Mouse (Mus musculus): ENCODE results near the gene Sbno2. TPM values are rescaled to one million over a fixed set of nuclear protein-coding genes. Genes with fewer than 3 reads are reported as not detected.
A peak's percentile ranks its signal among the peaks of the same experiment; 100 is the strongest.

Gene Sbno2
- polyA plus RNA-seq, 1 experiment from 2014 or later = 10.7 TPM

- no peak for ATAC-seq (ENCODE audit: low FRiP score, low TSS enrichment)
- WGBS = 3% methylated on average over 30 of the region's 30 CpGs
Observed at GRCm38 (mm10) chr10:80116927-80117691, 11.7 kb upstream of the Sbno2 start.

GRCm38 (mm10) chr10:80116563-80116926 is 11.2 kb upstream of the Sbno2 start:
- TF ChIP-seq EP300 (optimal IDR thresholded peaks at IDR 0.05) = no peak
- TF ChIP-seq CTCF (IDR thresholded peaks at IDR 0.05; ENCODE audit: low read depth) = no peak
- peaks cover 10% of the 10 kb centered on the region; the same call in 1 of the 2 replicates for H3K4me1 ChIP-seq (replicated peaks; ENCODE audit: control insufficient read depth, insufficient read depth)
- H3K27ac ChIP-seq (replicated peaks) = peak overlapping the region; percentile 91
- WGBS = under 1% methylated on average over 27 of the region's 27 CpGs
- H3K27me3 ChIP-seq (ENCODE audit: control insufficient read depth, insufficient read depth, low read length) = no peaks in the 10 kb centered on the region
- H3K9ac ChIP-seq (ENCODE audit: low read length) = peak overlapping the region; percentile 90
- no peak for ATAC-seq (ENCODE audit: low FRiP score, low TSS enrichment)
- no peaks in the 10 kb centered on the region for H3K9me3 ChIP-seq (ENCODE audit: control insufficient read depth, low read length)
- H3K4me3 ChIP-seq (ENCODE audit: low read depth, low read length) = peak overlapping the region; percentile 91
- no peak for DNase-seq (ENCODE audit: low spot score)
- H3K4me2 ChIP-seq (replicated peaks; ENCODE audit: low read depth) = peak overlapping the region; percentile 90
- 0 out of 2 replicates have a peak, but pooled peaks cover 3% of the 10 kb centered on the region for H3K36me3 ChIP-seq (ENCODE audit: control insufficient read depth, insufficient read depth, low read length)

More at GRCm38 (mm10) chr10:80116927-80117691, 11.7 kb upstream of the Sbno2 start:
- Histone ChIP-seq H3K4me3 (ENCODE audit: low read depth, low read length) (peak overlapping the region; percentile 91), H3K36me3 (ENCODE audit: control insufficient read depth, insufficient read depth, low read length) (0 out of 2 replicates have a peak, but pooled peaks cover 3% of the 10 kb centered on the region), H3K4me2 (replicated peaks; ENCODE audit: low read depth) (peak overlapping the region; percentile 90), H3K9ac (ENCODE audit: low read length) (peak overlapping the region; percentile 90), H3K4me1 (replicated peaks; ENCODE audit: control insufficient read depth, insufficient read depth) (peaks cover 10% of the 10 kb centered on the region; the same call in 1 of the 2 replicates), H3K9me3 (ENCODE audit: control insufficient read depth, low read length) (no peaks in the 10 kb centered on the region), H3K27ac (replicated peaks) (peak overlapping the region; percentile 91), H3K27me3 (ENCODE audit: control insufficient read depth, insufficient read depth, low read length) (no peaks in the 10 kb centered on the region)
- TF ChIP-seq CTCF (IDR thresholded peaks at IDR 0.05; ENCODE audit: low read depth) = peak; percentile 51
- TF ChIP-seq EP300 (optimal IDR thresholded peaks at IDR 0.05) = no peak
- DNase-seq (ENCODE audit: low spot score) = peak; percentile 74

GRCm38 (mm10) chr10:80115944-80116335 is 10.6 kb upstream of the Sbno2 start:
- Histone ChIP-seq H3K9me3 (ENCODE audit: control insufficient read depth, low read length) (no peaks in the 10 kb centered on the region), H3K27ac (replicated peaks) (peak overlapping the region; percentile 91), H3K4me2 (replicated peaks; ENCODE audit: low read depth) (peak overlapping the region; percentile 90), H3K4me1 (replicated peaks; ENCODE audit: control insufficient read depth, insufficient read depth) (peaks cover 10% of the 10 kb centered on the region; the same call in 1 of the 2 replicates), H3K36me3 (ENCODE audit: control insufficient read depth, insufficient read depth, low read length) (0 out of 2 replicates have a peak, but pooled peaks cover 3% of the 10 kb centered on the region), H3K9ac (ENCODE audit: low read length) (peak overlapping the region; percentile 90), H3K27me3 (ENCODE audit: control insufficient read depth, insufficient read depth, low read length) (no peaks in the 10 kb centered on the region), H3K4me3 (ENCODE audit: low read depth, low read length) (peak overlapping the region; percentile 91)
- TF ChIP-seq CTCF (IDR thresholded peaks at IDR 0.05; ENCODE audit: low read depth) = no peak
- TF ChIP-seq EP300 (optimal IDR thresholded peaks at IDR 0.05) = no peak
- under 1% methylated on average over 63 of the region's 63 CpGs for WGBS
- ATAC-seq (ENCODE audit: low FRiP score, low TSS enrichment) (no peak), DNase-seq (ENCODE audit: low spot score) (no peak)

DNA sequence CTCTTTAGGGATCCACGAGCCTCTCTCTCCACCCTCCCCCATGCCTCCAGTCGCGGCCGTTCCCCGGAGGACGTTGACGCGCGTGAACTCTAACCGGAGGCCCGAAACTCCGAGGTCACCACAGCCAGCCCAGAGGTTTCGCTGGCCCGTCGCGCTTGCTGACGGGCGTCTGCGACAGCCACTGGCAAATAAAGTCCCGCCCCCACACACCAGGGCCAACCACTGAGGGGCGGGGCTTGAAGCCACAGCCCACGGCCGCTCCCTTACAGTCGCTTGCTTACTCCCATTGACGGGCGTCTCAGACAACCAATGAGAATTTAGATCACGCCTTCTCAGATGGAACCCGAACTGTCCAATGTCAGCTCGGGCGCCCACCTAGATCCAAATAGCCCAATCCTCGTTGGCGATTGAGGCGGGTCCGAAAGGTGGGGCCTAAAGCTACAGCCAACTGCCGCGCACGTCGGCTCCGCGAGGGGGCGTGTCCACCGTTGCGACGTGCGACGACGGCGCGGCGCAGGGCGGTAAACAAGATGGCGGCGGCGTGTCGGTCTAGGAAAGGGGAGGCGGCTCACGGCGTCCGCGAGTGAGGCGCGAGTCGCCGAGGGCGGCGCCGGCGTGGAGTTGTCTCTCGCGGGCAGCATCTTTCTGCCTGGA is 10.0 kb upstream of the Sbno2 start, which contains the start of gene Stk11:
Stk11 (plus strand) TSS at position 514 of the 654 bp plus-strand sequence.
- peak; percentile 99 for DNase-seq (ENCODE audit: low spot score)
- Histone ChIP-seq H3K27ac (replicated peaks) (peak within 1 kb of the TSS; percentile 91), H3K4me1 (replicated peaks; ENCODE audit: control insufficient read depth, insufficient read depth) (peaks cover 10% of the 10 kb centered on the region; the same call in 1 of the 2 replicates), H3K9me3 (ENCODE audit: control insufficient read depth, low read length) (no peaks in the 10 kb centered on the region), H3K27me3 (ENCODE audit: control insufficient read depth, insufficient read depth, low read length) (no peaks in the 10 kb centered on the region), H3K4me2 (replicated peaks; ENCODE audit: low read depth) (peak within 1 kb of the TSS; percentile 90), H3K36me3 (ENCODE audit: control insufficient read depth, insufficient read depth, low read length) (0 out of 2 replicates have a peak, but pooled peaks cover 3% of the 10 kb centered on the region), H3K9ac (ENCODE audit: low read length) (peak within 1 kb of the TSS; percentile 90), H3K4me3 (ENCODE audit: low read depth, low read length) (peak within 1 kb of the TSS; percentile 91)
- under 1% methylated on average over 62 of the region's 70 CpGs for WGBS
- peak; percentile 62 for TF ChIP-seq CTCF (IDR thresholded peaks at IDR 0.05; ENCODE audit: low read depth)
- no peak for TF ChIP-seq EP300 (optimal IDR thresholded peaks at IDR 0.05)
- ATAC-seq (ENCODE audit: low FRiP score, low TSS enrichment) = peak; percentile 98

DNA sequence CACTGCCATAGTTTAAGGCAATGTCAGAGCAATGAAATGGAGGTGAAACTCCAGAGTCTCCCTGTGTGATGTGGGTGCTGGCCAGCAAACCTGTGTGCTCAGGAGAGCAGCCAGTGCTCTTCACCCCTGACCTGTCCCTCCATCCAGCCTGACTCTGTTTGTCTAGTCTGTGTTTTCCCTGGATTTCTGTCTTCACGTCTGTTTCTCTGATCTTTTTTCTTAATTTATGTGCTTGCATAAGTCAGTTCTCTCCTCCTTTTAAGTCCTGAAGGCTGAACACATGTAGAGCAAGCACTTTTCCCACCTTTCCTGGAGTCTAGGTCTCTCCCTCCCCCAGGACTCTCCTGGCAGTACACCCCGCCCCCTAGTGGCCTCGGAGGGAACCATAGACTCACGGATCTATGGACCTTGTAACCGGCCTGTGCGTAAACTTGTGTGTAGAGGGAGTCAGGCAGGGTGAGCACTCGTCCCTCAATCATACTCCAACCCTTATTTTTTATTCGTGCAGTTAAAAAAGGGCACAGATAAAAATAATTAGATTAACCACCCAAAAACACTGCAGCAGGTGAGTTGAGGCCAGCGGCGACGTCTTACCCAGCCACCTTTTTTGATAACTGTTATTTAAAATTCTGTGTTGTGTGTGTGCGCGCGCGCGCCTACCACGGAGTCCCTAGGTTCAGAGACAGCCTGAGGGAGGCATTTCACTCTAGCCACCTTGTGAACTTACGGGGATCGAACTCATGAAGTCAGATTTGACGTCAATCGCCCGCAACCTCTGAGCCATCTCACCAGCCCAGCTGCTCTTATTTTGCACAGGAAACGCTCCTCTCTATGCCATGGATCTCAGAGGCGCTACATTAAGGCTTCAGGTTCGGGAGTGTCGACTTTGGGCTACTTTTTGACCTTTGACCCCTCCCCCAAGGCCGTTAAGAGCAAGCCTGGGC is 9.2 kb upstream of the Sbno2 start:
- TF ChIP-seq CTCF (IDR thresholded peaks at IDR 0.05; ENCODE audit: low read depth) (peak; percentile 98), EP300 (optimal IDR thresholded peaks at IDR 0.05) (no peak)
- peak overlapping the region; percentile 65 for H3K4me2 ChIP-seq (replicated peaks; ENCODE audit: low read depth)
- DNase-seq (ENCODE audit: low spot score) (peak; percentile 95), ATAC-seq (ENCODE audit: low FRiP score, low TSS enrichment) (peak; percentile 69)
- H3K4me3 ChIP-seq (ENCODE audit: low read depth, low read length) = peak overlapping the region; percentile 44
- peak overlapping the region; percentile 90 for H3K27ac ChIP-seq (replicated peaks)
- no peaks in the 10 kb centered on the region for H3K36me3 ChIP-seq (ENCODE audit: control insufficient read depth, insufficient read depth, low read length)
- 2% methylated on average over 27 of the region's 27 CpGs for WGBS
- no peaks in the 10 kb centered on the region for H3K9me3 ChIP-seq (ENCODE audit: control insufficient read depth, low read length)
- peaks cover 10% of the 10 kb centered on the region; the same call in 1 of the 2 replicates for H3K4me1 ChIP-seq (replicated peaks; ENCODE audit: control insufficient read depth, insufficient read depth)
- no peaks in the 10 kb centered on the region for H3K27me3 ChIP-seq (ENCODE audit: control insufficient read depth, insufficient read depth, low read length)
- H3K9ac ChIP-seq (ENCODE audit: low read length) = peak overlapping the region; percentile 61

Data from stomach, postnatal 0 days (tissue).